Mouse (Mus musculus): Measurements from ENCODE around the gene Enkd1.

The Enkd1 gene

GRCm38 (mm10) chr8:105700966-105701824, 6.8 kb downstream of the Enkd1 start, which contains the start of the genes Acd and Pard6a:
TSS of gene Acd (minus strand) at chr8:105701102.
TSS of gene Pard6a (plus strand) at chr8:105701148.
- peak; percentile 99 for DNase-seq

DNA sequence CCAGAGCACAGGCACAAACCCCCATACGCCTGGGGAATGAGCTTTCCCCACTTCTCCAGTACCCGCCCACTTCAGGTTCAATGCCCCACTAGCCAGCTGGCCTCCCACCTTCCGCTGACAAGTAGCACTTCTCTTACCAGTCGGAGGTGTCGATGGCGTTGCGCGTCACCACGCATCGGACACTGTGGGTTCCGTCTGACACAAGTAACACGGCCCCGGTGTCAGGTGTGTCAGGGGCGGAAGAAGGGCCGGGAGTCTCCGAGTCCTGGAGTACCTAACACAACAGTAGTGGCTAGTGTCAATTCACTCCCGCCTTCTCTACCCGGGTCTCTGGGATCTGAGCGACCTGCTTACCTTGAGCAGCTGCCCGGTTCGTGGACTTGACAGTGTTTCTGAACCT, 7.4 kb downstream of the Enkd1 start:
- DNase-seq: peak; percentile 65

DNA sequence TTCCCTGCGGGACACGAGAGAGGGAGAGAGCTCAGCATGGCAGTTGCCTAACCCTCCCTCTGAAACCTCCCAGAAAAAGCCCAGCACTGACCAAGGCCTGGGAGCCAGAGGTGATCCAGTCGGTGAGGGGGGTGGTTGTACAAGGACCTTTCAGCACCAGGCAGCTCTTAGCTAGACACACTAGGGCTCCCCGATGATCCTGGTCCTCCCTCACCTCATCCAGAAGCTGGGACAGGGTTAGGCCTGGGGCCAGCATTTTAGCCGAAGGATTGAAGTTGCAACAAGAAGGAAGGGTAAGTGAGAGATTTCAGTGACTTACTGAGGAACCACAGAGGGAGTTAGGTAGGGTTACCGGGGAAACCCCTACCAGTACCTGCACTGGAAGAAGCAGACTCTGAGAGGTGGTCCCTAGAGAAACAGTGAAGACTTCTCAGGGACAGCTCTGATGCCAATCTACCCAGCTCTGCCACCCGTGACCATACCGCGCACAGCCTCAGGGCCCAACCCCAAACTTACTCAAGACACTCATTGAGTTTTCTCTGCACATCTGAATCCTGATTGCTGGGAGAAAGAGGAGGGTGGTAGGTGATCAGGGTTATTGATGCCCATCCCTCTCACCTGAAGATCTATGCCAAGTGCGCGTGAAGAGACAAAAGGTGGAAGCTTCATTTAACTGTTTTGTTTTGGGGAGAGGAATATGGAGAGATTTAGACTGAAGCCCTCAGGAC, 8.4 kb downstream of the Enkd1 start:
- DNase-seq: no peak

DNA sequence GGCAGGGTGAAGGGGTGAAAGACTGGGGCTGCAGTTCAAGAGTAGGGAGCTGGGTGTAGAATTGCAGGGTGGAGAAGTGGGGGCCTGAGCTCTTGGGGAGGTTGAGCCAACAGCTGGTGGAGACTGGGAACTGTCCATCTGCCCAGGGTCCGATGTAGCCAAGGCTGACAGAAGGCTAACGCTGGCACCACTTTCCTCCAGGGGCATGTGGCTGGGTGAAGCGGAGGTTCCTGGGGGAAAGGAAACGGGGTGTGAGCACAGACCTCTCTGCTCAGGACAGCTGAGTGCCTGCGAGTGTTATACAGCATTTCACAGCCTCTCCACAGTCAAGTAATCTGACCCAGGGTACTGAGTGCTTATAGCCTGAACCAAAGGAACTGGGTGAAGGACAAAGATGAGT, 9.3 kb downstream of the Enkd1 start:
- no peak for DNase-seq

DNA sequence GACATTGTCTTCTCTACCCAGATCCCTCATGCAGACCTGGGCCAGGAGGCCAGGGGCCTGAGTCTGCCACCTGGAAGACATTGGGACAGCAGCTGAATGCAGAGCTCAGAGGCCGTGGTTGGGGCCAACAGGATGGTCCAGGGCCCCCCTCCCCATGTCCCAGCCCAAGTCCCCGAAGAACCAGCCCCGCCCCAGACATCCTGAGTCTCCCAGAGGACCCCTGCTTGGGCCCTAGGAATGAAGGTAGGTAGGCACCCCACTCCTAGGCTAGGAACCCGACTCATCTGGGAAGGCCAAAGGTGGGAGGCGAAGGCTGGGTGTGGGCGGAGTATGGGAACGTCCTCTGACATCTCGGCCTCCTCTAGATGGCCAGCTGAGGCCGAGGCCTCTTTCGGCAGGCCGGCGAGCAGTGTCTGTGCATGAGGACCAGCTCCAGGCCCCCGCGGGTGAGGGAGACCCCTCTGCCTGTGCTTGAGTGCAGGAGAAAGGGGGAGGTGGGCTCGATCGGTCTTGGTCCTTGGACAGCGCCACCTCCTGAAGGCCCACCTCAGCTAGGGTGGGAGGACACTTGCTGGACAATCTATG, 10.7 kb downstream of the Enkd1 start:
- DNase-seq: peak; percentile 22

GRCm38 (mm10) chr8:105695080-105695780, 12.8 kb downstream of the Enkd1 start:
- DNase-seq: peak; percentile 14

GRCm38 (mm10) chr8:105694051-105694799, 13.8 kb downstream of the Enkd1 start:
- DNase-seq: peak; percentile 52

- peak; percentile 59 for DNase-seq
These were observed 14.4 kb downstream of the Enkd1 start for GRCm38 (mm10) chr8:105693648-105694047.

GRCm38 (mm10) chr8:105692449-105693182, 15.4 kb downstream of the Enkd1 start:
- DNase-seq: no peak

- DNase-seq: no peak
These were observed 17.0 kb downstream of the Enkd1 start for GRCm38 (mm10) chr8:105690978-105691377.

DNA sequence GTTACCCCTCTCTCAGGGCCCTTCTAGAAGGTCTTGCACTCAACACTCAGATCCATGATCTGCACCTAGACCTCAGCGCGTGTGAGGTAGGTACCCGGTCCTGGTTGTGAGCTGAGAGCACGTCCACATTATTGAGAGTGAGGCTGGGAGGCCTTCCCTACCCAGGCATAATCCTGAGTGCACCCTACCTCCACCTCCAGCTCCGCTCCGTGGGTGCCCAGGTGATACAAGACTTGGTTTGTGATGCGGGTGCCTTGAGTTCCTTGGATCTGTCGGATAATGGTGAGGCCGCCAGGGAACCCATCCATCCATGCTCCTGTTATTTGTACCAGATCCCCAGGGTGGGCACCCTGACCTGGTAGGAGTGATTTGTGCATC, 18.0 kb downstream of the Enkd1 start:
- DNase-seq: no peak

GRCm38 (mm10) chr8:105689256-105689982, 18.6 kb downstream of the Enkd1 start:
- DNase-seq: no peak

- no peak for DNase-seq
These were observed 19.7 kb downstream of the Enkd1 start for GRCm38 (mm10) chr8:105688242-105688752.

GRCm38 (mm10) chr8:105687512-105687911, 20.5 kb downstream of the Enkd1 start:
- no peak for DNase-seq

DNA sequence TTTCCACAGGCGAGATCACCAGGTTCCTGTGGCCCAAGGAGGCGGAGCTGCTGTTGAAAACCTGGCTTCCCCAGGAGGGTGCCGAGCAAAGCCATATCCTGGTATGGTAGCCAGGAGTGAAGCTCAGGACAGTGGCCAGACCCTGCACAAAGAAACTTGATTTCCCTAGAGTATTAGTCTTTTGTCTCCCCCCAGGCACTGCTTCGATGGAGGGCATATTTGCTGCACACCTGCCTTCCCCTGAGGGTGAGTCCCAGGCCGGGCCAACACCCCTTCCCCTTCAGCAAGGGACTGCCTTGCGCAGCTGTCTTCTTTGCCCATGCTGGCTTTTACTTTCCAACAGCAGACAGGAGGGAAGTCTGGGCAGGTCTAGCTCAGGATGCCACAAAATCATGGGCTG, 21.5 kb downstream of the Enkd1 start:
- peak; percentile 68 for DNase-seq

- peak; percentile 98 for DNase-seq
These were observed 22.2 kb downstream of the Enkd1 start, which contains the start of gene Carmil2 for GRCm38 (mm10) chr8:105685796-105686308. TSS of gene Carmil2 (plus strand) at chr8:105686274.

- DNase-seq: peak; percentile 44
These were observed 22.7 kb downstream of the Enkd1 start for GRCm38 (mm10) chr8:105685325-105685724.

DNA sequence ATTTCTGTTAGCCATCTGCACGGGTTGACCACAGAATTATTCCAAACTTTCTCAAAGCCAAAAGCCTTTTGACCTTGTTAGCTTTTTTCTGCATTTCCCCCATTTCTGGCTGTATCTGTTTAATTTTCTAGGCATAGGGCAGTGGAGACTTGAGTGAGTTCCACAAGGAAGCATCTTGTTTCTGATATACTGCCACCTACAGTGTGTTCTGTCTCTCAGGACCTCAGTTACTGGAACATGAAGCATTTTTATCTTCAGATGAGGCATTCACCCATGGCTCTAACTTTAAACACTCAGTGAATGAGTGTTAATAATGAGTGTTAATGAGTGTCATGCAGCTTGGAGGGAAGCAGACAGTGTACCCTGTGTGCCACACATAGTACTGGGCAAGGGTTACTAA, 30.1 kb downstream of the Enkd1 start:
- no peak for DNase-seq

DNA sequence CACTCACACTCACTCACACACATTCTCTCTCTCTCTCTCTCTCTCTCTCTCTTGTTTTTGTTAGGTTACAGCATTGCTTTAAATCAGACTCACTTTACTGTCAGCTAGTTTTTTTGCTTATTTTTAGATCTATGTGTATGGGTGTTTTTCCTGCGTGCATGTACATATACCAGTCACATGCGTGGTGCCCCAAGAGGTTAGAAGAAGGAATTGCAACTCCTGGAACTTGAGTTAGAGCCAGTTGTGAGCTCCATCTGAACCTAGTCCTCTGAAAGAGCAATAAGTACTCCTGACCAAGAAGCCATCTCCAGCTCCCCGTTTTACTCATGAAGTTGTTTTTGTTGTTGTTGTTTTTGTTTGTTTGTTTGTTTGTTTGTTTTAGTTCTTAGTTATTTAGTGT, 46.8 kb downstream of the Enkd1 start:
- peak; percentile 35 for DNase-seq

DNA sequence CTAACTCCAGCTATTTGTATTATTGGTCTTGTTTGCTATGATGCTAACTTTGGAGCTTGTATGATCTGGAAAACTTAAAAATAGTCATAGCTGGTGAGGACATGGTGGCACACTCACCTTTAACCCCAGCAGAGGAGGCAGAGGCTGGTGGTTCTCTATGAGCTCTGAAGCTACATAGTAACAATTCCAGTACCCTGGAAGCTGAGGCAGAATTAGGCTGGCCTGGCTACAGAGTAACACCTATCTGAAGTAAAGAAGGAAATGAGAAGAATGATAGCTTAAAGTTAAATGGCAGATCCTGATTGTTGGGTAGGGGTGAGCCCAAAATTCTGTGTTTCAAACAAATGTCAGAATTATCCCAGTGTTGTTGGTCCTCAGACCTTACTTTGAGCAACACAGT, 50.4 kb downstream of the Enkd1 start:
- no peak for DNase-seq
